Mouse (Mus musculus): ENCODE measurements around the gene Fam181b. TPM values are rescaled to one million over a fixed set of nuclear protein-coding genes. Genes with fewer than 3 reads are reported as not detected.

Gene Fam181b
- 4.3 and 5.4 TPM in 2 replicates for total RNA-seq (2021)
- long read RNA-seq, experiment 1, transcript Fam181b-201 (1 exons, 2,003 nt): major isoform, 11 of 11 reads
- long read RNA-seq, experiment 1, partial matches to known transcripts: 0 of 11 reads
- long read RNA-seq, experiment 1, other reads (novel, unspliced or antisense): 0 of 11 reads
- long read RNA-seq, experiment 2, transcript Fam181b-201 (1 exons, 2,003 nt): major isoform, 11 of 11 reads
- long read RNA-seq, experiment 2, partial matches to known transcripts: 0 of 11 reads
- long read RNA-seq, experiment 2, other reads (novel, unspliced or antisense): 0 of 11 reads

- DNase-seq: peak; percentile 88
Observed at GRCm38 (mm10) chr7:93079785-93080730, at the start of gene Fam181b. Gene Fam181b (plus strand): TSS chr7:93079865.

- DNase-seq: no peak
Observed at GRCm38 (mm10) chr7:93037763-93038471, 41.7 kb upstream of the Fam181b start.

GRCm38 (mm10) chr7:93038472-93038828, 41.2 kb upstream of the Fam181b start:
- peak; percentile 17 for DNase-seq

GRCm38 (mm10) chr7:93039542-93039941, 40.1 kb upstream of the Fam181b start:
- DNase-seq: no peak

GRCm38 (mm10) chr7:93044359-93044758, 35.3 kb upstream of the Fam181b start:
- no peak for DNase-seq

GRCm38 (mm10) chr7:93044788-93045187, 34.9 kb upstream of the Fam181b start:
- DNase-seq: no peak

GRCm38 (mm10) chr7:93060831-93061230, 18.8 kb upstream of the Fam181b start:
- DNase-seq: no peak

GRCm38 (mm10) chr7:93061747-93062146, 17.9 kb upstream of the Fam181b start:
- no peak for DNase-seq

- DNase-seq: no peak
Observed at GRCm38 (mm10) chr7:93062189-93062588, 17.5 kb upstream of the Fam181b start.

GRCm38 (mm10) chr7:93067464-93068015, 12.1 kb upstream of the Fam181b start:
- DNase-seq: no peak

GRCm38 (mm10) chr7:93076435-93076960, 3.2 kb upstream of the Fam181b start:
- DNase-seq: no peak

GRCm38 (mm10) chr7:93079420-93079784, 263 bp upstream of the Fam181b start:
- no peak for DNase-seq

GRCm38 (mm10) chr7:93080731-93081430, 1.2 kb downstream of the Fam181b start:
- peak; percentile 35 for DNase-seq

GRCm38 (mm10) chr7:93093371-93094058, 13.8 kb downstream of the Fam181b start:
- DNase-seq: peak; percentile 56

- DNase-seq: peak; percentile 60
Observed at GRCm38 (mm10) chr7:93095511-93095910, 15.8 kb downstream of the Fam181b start.

- DNase-seq: no peak
Observed at GRCm38 (mm10) chr7:93104776-93105340, 25.2 kb downstream of the Fam181b start.

GRCm38 (mm10) chr7:93110370-93110965, 30.8 kb downstream of the Fam181b start:
- no peak for DNase-seq

GRCm38 (mm10) chr7:93111056-93111455, 31.4 kb downstream of the Fam181b start:
- no peak for DNase-seq

GRCm38 (mm10) chr7:93117561-93117960, 37.9 kb downstream of the Fam181b start:
- DNase-seq: no peak

GRCm38 (mm10) chr7:93123936-93124335, 44.3 kb downstream of the Fam181b start:
- DNase-seq: no peak

All from adrenal gland, postnatal 14 days (tissue).